Mouse (Mus musculus) monocyte, adult 2 months (primary cell): Measurements from ENCODE around the gene Gnai2.

Experiments used
- DNase-seq, 2 experiments: peaks; one replicate each; pipeline ENCODE4 v3.0.0; 2022; ENCODE audit warnings: low spot score in 2 of 2, low read depth in 1 of 2

The Gnai2 gene

DNA sequence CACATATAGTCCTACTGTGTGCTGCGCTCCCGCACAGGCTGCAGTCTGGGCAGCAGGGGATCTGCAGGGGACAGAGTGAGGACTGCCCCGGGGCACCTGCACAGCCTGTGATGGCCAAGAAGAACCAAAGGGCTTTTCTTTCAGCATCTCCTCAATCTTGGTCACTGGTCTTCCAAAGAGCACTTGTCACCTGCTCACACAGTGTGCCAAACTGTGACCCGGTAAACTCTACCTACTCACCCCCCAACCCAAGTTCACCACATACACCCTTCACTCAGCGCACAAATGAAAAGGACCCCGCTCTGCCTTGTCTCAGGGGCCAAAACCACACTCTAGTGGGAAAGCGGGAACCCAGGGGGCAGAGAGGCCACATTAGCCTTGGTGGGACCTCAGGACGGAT, 3.3 kb downstream of the Gnai2 start:
- DNase-seq: no peak

DNA sequence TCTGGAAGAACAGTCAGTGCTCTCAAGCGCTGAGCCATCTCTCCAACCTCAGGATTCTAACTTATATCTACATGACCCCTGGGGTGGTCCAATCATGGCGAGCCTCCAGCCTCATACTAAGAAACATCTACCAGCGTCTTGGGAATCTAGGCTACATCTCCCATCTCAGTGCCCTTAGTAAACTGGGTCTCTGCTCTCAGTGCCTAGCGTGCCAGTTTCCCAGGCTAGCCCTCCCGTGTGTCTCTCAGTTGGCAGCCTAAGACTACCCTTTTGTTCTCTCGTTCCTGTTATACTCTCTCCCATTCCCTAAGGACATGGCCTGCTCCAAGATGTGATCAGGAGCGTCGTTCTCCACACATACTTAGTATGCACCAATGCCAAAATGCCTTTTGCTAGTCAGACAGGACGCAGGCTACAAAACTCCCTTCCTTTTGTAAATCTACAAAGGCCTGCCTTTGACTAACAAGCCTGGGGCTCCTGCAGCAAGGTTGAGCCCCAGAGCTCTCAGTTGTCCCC, 3.8 kb downstream of the Gnai2 start:
- DNase-seq: no peak

DNA sequence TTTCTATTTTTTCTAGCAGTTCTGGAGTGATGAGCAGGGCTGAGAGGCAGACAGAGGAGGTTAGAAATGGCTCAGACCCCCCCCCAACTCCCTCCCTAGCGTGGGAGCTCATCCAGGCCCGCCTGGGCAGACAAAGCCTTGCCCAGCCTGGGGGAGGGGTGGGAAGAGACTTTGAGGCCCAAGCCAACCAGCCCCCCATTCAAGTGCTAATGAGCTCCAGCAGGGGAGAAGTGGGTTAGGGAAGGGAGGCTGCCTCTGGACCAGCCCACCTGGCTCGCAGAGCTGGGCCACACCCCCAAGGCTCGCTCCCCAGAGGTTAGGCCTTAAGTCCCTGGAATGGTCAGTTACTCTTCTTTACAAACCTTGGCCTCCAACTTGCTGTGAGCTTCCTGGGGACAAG, 4.6 kb downstream of the Gnai2 start:
- DNase-seq: no peak

DNA sequence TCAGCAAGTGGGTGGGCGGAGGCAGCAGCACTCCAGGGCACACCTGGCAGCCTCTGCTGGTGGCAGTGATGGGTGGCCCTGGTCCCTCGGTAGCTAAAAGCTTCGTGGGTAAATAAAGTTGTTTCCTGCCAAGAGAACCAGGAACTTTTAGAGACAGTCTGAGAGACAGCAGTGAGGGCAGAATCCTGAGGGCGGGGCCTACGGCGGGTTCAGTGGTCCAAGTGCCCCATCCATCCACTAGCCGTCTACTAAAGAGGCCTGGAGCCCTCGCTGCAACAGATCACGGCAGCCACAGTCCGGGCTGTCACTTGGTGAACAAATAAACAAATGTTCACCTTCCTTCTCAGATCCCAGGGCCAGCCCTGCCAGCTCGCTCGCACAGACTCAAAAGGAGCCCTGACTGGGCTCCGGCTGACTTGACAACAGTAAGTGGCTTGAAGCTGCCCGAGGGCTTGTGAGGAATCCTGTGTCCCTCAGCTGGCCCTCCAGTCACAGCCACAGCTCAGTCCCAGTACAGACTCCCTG, 5.2 kb downstream of the Gnai2 start:
- no peak for DNase-seq

DNA sequence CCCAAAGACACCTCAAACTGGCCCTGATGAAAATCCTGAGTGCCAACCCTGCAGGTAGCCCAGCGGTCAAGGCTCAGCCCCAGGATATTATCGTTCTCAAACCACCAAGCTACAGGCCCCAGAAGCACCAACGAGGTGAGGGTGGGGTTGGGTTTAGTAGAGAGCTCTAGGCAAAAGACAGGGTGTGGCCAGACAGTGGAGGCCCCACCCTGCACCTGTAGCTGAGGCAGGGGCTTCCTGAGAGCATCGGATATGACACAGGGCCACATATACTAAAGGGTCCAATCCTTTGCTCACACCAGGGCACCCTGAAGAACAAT, 5.8 kb downstream of the Gnai2 start:
- DNase-seq: no peak

DNA sequence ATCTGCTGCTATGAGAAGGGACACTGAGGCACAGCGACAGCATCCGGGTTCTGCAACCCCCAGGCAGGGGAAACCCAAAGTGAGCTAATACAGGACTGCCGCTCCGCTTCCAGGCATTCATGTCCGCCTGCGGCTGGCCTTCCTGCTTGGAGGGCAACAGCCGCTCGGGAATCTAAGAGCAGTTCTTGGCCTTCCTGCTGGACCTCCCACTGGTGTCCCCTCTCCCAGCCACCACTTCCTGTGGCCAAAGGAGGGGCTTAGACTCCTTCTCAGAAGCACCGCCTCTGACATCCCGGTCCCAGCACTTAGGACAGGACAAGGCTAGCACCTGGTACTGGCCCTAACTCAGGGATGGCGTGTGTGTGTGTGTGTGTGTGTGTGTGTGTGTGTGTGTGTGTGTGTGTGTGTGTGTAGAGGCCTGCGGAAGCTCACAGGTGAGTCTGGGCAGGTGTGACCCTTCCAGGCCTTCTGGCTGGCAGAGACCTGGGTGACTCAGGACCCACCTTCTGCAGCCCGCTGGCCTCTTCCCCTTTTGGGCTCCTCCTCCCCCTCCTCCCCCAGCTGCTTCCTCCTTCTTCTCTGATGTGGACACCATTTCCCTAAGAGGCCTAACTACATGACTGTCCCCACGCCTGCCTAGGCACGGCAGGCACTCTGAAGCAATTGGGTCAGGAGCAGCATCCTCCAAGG, 6.3 kb downstream of the Gnai2 start:
- peak in 1 of 2 experiments; percentile 66 for DNase-seq

DNA sequence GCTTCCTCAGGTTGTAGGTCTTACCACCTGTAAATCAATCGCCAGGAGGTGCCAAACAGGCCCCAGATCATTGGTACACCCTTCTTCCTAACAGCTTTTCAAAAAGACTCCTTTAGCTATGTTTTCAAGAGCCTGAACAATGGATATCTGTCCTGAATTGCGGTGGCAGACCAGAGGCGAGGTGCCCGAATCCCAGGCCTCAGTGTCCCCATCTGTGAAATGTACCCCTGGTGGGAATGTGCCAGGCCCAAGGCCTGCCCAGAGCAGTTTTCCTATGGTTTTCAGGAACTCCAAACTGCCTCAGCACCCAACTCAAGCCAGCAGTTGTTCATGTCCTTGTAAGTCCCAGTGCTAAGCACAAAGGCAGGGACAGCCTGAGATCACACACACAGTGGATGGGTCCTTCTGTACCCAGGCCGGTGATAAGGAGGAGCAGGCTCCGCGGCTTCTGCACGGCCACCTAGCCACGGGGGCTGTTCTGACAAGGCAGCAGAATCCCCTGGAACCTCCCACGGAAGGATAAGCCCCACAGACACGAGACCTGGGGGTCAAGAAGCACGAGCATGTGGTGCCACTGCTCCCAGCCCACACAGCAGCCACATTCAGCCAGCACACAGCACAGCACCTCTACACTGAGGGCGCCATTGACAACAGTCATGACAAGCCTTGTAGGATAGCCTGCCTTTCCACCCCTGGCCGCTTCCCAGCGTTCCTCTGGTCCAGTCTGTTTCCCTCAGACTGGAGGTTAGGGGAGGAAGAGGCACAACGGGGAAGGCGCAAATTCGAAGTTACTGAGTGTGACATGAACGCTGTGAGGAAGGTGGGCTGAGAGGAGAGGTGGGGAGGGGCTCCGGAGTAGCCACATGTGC, 7.5 kb downstream of the Gnai2 start:
- DNase-seq: no peak

DNA sequence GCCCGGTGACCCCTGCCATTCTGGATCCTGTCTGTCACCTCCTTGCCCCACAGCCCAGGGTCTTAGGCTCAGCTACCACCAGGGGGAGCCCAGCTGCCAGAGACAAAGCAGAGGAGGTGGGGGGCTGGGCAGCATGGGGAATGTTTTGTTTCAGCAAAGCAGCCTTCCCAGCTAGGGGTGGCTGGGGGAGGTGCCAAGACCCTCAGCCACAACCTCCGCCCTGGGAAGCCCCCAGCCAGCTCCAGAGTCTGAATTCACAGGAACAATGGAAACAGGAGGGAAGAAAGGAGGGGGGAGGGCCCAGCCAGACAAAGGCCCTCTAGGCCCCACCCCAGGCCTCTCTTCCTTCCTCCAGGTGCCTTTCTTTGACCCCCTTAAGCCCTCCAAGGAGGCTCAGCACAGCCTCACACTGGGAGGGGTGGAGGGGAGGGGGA, 8.3 kb downstream of the Gnai2 start:
- peak in 1 of 2 experiments; percentile 45 for DNase-seq

DNA sequence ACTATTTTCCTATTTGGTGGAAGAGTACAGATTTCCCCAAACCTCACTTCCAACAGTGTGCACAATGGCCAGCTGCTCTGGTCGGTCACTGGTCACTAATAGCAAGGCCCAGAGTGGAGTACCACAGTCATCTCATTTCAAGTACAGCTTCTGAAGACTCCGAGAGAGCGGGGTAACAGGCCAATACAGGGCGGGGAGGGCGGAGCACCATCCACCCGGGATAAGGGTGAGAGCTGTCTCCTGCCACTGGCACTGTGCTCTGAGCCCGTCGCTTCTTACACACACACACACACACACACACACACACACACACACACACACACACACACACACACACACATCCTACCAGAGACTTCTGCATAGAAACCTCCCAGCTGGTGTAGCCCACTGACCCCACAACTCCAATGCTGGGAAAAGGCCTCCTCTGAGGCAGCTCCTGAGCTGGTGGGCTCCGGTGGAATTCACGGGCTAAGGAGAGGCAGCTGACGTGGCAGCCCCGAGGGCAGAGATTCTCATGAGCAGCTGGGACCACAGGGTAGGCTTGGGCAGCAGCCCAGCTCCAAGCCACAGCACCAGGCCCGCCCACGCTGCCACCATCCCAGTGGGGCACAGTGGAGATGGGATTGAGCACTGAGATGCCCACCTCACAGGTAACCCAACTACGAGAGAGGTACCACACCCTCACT, 8.9 kb downstream of the Gnai2 start:
- DNase-seq: no peak

DNA sequence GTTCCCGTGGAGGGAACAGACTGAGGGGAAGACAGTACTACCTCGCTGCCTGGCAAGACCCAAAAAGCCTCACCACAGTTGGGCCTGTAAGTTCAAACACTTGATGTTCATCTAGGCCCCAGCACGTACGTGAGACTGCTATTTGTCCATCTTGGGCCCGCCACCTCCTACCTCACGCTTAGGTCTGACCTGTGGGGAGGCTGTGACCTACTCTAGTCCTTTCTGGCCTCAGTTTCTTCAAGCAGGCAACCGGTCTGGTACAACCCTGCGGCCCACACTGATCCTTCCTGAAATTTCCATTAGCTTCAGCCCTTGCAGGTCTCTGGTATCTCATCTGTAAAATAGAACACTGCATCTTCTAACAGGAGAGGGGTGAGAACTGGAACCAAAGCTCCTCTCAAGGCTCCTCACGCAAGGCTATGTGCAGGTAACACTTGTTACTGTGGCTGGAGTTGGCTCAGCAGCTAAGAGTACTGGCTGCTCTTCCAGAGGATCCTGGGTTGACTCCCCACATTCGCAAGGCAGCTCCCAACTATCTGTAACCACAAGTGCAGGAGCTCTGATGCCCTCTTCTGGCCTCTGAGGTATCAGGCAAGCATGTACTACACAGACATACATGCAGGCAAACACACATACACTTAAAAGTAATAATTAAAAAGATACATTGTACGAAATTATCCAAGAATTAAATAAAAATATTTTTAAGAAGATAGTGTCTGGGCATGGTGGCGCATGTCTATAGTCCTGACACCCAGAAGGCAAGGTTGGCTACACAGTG, 9.6 kb downstream of the Gnai2 start:
- no peak for DNase-seq

DNA sequence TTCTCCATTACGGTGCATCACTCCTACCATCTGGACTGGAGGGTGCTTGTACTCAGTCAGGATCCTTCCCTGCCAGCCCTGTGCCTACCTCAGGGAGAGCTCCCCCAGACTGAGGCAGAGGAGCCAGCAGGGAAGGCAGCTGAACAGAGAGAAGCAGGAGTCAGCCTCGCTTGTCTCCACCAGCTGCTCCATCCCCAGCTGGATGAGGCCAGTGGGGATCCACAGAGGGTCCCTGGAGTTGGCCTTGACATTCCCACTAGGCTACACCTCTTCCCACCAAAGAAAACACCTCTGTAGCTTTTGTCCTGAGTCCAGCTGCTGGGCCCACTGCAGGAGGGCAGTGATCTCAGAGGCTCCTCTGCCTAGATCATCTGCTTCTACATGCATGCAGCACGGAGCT, 10.2 kb downstream of the Gnai2 start:
- no peak for DNase-seq

DNA sequence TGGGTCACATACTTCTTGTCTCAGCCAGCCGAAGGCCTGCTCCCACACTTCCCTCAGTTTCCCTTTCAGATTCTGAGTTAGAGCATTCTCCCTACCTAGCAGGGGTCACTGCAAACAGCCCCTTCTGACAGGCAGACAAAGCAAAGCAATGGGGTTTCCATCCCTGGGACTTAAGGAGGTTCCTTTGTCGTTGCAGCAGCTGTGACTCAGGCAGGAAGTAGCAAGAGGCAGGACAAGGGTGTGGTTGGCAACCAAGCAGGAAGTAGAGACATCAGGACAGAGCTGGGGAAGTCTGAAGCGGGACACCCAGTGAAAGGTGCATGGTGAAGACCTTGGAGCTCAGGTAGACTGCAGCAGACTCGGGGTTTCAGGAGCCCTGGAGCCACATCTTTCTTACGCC, 10.6 kb downstream of the Gnai2 start:
- DNase-seq: peak in 1 of 2 experiments; percentile 36

DNA sequence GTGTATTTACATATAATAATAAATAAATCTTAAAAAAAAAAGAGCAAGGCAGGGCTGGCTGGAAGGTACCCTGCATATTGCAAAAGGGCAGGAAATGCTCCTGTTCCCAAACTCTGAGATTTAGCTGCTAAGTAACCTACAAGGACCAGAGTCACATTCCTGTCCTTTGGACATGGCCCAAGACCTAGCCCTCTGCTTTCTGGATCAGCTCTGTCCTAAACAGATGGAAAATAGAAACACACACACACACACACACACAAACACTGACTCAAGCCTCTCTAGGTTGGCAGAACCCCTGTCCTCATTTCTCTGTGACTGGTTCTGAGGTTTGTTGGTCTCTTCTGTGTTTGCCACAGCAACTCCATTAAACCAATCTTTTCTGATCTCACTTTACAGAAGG, 14.2 kb downstream of the Gnai2 start:
- DNase-seq: no peak

DNA sequence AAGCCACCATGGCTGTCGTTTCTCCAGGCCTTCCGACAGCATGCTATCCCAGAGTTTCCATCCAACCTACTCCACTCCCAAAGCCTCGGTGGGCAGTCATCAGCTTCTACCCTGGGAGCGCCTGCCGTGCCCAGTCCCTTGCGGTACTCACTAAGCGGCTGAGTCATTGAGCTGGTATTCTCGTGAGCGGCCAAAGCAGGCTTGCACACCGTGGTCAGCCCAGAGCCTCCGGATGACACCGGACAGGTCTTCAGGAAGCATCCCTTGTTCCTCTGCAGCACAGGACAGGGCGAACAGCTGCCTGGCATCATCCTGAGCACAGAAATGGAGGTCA, 15.7 kb downstream of the Gnai2 start:
- no peak for DNase-seq

DNA sequence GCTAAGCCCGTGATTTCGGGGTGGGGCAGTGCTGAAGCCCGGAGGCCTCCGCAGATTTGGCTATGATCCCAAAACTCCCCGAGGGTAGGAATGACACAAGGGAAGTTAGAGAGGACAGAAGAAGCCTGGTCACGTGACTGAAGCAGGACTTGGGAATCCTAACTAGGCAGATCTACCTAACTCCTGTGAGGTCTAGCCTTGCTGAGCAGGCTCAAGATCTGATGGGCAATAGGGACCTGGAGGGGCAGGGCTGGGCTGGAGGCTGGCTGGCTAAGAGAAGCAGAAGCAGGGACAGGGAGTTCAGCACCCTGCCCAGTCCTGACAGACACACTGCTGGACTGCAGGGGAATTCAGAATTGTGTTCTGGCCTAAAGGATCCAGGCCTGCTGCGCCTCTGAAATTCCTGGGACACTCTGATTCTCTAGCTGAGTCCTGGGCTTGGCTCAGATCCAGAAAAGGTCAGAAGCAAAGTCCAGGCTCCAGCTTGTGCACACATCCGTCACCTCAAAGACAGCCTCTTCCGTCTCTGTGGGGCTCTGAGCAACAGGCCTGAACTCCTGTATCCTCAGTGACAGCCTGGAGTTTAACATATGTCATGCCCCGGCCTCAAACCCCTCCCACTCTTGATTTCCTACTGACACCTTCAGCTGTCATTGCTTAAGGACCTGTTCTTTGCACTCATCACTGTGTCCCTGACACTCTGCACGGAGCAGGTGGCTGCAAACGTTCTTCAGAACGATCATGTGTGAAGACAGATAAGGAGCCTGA, 16.2 kb downstream of the Gnai2 start:
- no peak for DNase-seq

DNA sequence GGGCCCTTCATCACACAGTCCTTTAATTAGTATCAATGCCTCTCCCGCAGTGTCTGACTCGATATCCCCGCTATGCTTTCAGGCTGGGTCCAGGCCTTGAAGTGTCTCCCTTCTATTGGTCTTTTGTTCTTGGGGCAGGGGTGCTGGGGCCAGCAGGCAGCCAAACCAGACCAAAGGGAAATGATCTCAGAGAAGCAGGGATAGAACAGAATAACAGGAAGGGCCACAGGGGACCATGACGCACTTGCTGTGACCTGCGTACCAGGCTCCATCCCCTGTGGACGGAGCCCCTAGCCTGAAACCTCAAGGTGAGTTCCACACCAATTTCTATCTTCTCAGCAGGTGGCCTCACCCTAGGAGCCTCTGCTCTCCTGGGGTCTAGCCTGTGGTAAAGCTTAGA, 17.1 kb downstream of the Gnai2 start:
- DNase-seq: no peak

DNA sequence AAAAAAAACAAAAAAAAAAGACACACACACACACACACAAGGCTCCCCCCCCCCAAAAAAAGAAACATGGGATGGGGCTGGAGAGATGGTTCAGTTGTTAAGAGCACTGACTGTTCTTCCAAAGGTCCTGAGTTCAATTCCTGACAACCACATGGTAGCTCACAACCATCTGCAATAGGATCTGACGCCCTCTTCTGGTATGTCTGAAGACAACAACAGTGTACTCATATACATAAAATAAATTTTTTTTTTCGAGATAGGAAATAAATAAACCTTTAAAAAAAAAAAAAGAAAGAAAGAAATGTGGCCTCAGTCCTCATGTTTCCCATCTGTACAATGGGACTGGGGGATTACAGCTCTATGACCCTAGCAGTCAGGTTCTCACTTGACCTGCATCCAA, 17.7 kb downstream of the Gnai2 start:
- no peak for DNase-seq

DNA sequence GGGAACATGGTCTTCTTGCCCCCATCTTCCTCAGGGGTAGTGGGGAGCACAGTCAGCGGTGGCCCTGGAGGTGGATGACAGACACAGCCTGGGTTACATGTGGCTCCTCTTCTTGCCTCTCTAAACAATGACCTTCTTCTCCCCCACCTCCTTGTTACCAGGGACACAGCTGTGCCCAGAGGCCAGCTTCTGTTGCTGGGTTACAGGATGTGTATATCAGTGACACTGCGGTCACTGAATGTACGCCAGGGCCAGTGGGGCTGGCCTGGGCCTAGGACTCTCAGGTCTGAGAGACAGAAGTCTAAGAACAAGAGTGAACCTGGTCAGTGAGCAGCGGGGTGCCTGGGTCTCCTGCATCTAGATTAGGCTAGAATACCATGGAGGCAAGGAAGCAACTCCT, 20.1 kb downstream of the Gnai2 start:
- DNase-seq: no peak

DNA sequence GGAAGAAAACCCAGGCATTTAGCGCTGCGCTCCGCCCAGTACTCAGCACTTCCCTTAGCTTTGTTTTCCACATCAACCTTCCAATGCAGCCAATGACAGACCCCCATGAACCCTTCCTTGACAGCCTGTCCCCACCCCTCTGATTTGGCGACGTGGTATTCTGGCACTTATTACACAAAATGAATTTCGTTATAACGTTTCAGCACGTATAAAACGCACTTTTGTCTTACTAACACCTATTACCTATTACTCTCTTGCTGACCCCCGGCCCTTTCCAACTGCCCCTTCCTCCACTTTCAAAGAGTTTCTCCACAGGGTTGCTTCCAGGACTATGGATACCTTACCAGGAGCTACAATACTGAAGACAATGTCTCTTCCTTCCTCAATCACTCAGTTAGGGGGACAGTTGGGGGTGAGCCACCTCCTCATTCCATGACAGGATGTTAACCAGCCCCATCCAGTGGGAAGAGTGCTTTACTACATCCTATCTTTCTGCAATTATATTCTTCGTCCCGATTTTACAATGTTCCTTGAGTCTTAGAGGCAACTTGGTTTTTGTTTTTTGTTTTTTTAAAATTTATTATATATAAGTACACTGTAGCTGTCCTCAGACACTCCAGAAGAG, 22.1 kb downstream of the Gnai2 start:
- no peak for DNase-seq
